Mouse (Mus musculus): ENCODE measurements at regions not wholly inside any gene's neighbourhood (a gene's known extent, or its start where the extent isn't known, plus 50 kb on each side); places are given as distances from the start of the nearest gene placed in this dataset.
A peak's percentile ranks its signal among the peaks of the same experiment; 100 is the strongest.

DNA sequence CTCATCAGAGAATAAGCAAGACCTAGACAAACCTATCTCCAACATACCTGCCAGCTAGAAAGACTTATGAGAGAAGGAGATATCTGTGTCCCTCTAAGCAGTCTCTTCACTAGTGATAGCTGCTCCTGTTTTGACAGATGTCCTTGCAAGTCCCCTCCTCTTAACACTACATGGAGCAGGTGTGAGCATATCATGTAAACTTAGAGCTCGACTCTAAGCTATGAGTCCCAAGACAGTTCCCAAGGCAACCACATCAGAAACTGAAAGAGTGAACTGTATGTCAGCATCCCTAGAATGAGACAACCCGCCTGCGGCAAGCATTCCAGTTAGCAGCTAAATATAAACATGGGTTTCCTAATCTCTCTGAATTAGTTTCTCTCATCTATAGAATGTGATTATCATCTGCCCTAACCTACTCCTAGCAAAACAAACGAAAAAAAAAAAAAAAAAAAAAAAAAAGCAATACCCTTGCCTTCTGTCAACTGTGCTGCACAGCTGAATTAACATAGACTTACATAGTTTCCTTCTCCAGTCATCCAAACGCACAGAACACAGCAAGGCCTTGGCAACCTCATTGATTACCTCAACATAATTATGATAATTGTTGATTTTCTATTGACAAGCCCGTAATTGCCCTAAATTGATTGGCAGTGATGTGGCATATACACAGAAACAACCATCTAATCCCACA lies 383.4 kb downstream of the Samd5 start:
- Histone ChIP-seq H3K4me3 (replicated peaks; ENCODE audit: low read length) (no peak overlapping the region), H3K9me3 (replicated peaks; ENCODE audit: control insufficient read depth, low read length) (no peaks in the 10 kb centered on the region), H3K4me2 (ENCODE audit: low read depth, low read length) (no peak overlapping the region), H3K36me3 (ENCODE audit: control insufficient read depth, insufficient read depth, low read length) (no peaks in the 10 kb centered on the region), H3K27ac (ENCODE audit: low read length) (no peak overlapping the region), H3K27me3 (ENCODE audit: control insufficient read depth, insufficient read depth, low read length) (no peaks in the 10 kb centered on the region), H3K4me1 (ENCODE audit: control insufficient read depth, insufficient read depth, low read length) (peaks cover 2% of the 10 kb centered on the region; the same call in 1 of the 2 replicates), H3K9ac (ENCODE audit: low read length) (no peak overlapping the region)
- WGBS = 33% methylated on average over 6 of the region's 6 CpGs
- no peak for ATAC-seq (ENCODE audit: insufficient read depth, low FRiP score)

DNA sequence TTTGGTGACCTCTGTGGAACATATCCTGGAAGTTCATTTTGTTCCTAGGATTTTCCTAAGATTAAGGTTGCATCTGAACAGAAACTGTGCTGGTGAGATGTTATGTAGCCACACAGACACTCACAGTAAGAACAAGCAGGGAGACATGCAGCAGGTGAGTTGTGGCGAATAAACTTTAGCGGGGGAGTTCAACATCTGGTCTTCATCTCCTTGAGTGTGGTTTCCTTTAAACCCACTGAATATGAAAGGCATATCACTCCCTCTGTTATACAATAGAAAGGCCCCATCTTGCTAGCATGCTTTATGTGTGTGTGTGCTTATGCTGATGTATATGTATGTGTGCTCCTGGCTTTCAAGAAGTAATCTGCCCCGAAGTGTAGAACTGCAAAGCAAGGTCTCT lies 387.1 kb upstream of the Sash1 start:
- no peaks in the 10 kb centered on the region for H3K4me1 ChIP-seq (ENCODE audit: control insufficient read depth, insufficient read depth, low read length)
- no peak overlapping the region for H3K9ac ChIP-seq (ENCODE audit: low read length)
- no peak overlapping the region for H3K4me2 ChIP-seq (ENCODE audit: low read depth, low read length)
- 63% methylated on average over 3 of the region's 3 CpGs for WGBS
- H3K4me3 ChIP-seq (replicated peaks; ENCODE audit: low read length) = no peak overlapping the region
- H3K9me3 ChIP-seq (replicated peaks; ENCODE audit: control insufficient read depth, low read length) = no peaks in the 10 kb centered on the region
- no peaks in the 10 kb centered on the region for H3K36me3 ChIP-seq (ENCODE audit: control insufficient read depth, insufficient read depth, low read length)
- ATAC-seq (ENCODE audit: insufficient read depth, low FRiP score) = no peak
- H3K27ac ChIP-seq (ENCODE audit: low read length) = no peak overlapping the region
- H3K27me3 ChIP-seq (ENCODE audit: control insufficient read depth, insufficient read depth, low read length) = no peaks in the 10 kb centered on the region

DNA sequence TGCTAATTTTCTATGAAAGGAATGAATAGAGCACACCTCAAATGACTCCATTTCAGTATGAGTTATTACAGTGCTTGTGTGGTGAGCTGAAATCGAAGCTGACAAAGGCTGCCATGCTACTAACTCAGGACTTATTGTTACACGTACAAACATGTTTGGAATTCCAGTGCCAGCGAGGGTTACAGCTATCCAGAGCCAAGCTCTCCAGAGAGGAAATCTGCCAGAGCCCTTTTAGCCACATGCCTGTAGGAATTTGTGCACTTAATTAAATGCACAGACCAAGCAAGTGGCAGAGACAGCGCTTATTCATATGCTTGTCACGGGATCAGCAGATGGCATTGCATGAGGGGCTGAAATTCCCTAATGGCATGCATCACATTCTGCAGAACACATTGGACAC lies 386.4 kb upstream of the Sash1 start:
- 41% methylated on average over 5 of the region's 5 CpGs for whole genome bisulfite sequencing

DNA sequence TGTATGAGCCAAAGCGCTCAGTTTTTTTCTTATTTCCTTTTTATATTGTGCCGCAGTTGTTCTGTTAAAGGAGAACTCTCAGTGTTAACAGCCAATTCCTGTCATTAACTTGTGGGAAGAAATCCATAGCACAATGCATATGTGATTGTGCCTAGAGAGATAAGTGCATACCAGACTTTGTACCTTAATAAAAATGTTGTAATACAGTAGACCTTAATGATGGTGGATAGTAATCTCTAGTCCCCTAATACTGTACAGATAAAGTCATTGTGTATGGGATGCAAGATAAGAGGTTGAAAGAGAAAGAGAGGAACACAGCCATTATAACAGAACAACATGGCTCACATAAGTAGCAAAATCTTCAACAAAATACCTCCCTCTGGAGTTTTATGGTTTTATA lies 379.7 kb upstream of the Sash1 start:
- WGBS = 78% methylated on average over 2 of the region's 2 CpGs
- Histone ChIP-seq H3K4me2 (ENCODE audit: low read depth, low read length) (no peak overlapping the region), H3K9me3 (replicated peaks; ENCODE audit: control insufficient read depth, low read length) (no peaks in the 10 kb centered on the region), H3K4me1 (ENCODE audit: control insufficient read depth, insufficient read depth, low read length) (no peaks in the 10 kb centered on the region), H3K27me3 (ENCODE audit: control insufficient read depth, insufficient read depth, low read length) (no peaks in the 10 kb centered on the region), H3K36me3 (ENCODE audit: control insufficient read depth, insufficient read depth, low read length) (no peaks in the 10 kb centered on the region), H3K9ac (ENCODE audit: low read length) (no peak overlapping the region), H3K27ac (ENCODE audit: low read length) (no peak overlapping the region), H3K4me3 (replicated peaks; ENCODE audit: low read length) (no peak overlapping the region)
- ATAC-seq (ENCODE audit: insufficient read depth, low FRiP score) = no peak

More for the DNA sequence above, 386.4 kb upstream of the Sash1 start:
- Histone ChIP-seq H3K9ac (ENCODE audit: low read length) (no peak overlapping the region), H3K4me3 (replicated peaks; ENCODE audit: low read length) (no peak overlapping the region), H3K4me1 (ENCODE audit: control insufficient read depth, insufficient read depth, low read length) (no peaks in the 10 kb centered on the region), H3K9me3 (replicated peaks; ENCODE audit: control insufficient read depth, low read length) (no peaks in the 10 kb centered on the region), H3K4me2 (ENCODE audit: low read depth, low read length) (no peak overlapping the region), H3K27me3 (ENCODE audit: control insufficient read depth, insufficient read depth, low read length) (no peaks in the 10 kb centered on the region), H3K36me3 (ENCODE audit: control insufficient read depth, insufficient read depth, low read length) (no peaks in the 10 kb centered on the region), H3K27ac (ENCODE audit: low read length) (0 out of 2 replicates have a peak overlapping the region, but pooled peaks have one; percentile 6)
- no peak for ATAC-seq (ENCODE audit: insufficient read depth, low FRiP score)

DNA sequence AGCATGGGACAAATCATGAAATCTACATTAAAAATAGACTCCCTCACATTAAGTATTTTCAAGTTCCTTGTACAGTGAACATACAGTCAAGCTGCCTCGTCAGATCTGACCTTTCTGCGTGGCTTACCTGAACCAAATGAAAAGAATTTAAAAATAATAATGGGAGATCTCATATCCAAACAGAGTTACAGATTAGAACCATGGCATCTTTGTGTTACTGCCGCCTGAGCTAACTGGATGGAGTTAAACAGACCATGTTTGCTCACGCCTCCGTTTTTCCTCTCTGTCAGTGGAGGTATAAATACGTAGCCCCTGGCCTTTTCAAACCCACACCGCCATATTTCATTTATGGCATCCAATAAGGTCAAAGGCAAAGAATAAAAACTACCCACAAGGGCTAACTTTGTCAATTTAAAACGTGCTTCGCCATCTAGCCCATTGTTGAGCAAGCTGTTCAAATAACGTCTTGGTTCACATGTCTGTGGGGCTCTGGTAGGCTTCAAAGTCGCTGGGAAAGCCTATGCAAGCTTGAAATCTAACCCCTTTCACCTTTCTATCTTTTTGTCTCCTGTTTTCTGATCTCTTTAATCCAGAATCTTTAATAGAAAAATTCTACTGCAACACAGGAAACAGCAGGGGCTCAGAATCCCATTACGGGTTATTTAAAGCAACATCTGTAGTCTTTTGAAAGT lies 378.6 kb upstream of the Sash1 start:
- Histone ChIP-seq H3K9me3 (replicated peaks; ENCODE audit: control insufficient read depth, low read length) (no peaks in the 10 kb centered on the region), H3K4me1 (ENCODE audit: control insufficient read depth, insufficient read depth, low read length) (no peaks in the 10 kb centered on the region), H3K27ac (ENCODE audit: low read length) (no peak overlapping the region), H3K9ac (ENCODE audit: low read length) (no peak overlapping the region), H3K27me3 (ENCODE audit: control insufficient read depth, insufficient read depth, low read length) (no peaks in the 10 kb centered on the region), H3K36me3 (ENCODE audit: control insufficient read depth, insufficient read depth, low read length) (no peaks in the 10 kb centered on the region), H3K4me2 (ENCODE audit: low read depth, low read length) (no peak overlapping the region), H3K4me3 (replicated peaks; ENCODE audit: low read length) (no peak overlapping the region)
- 48% methylated on average over 12 of the region's 12 CpGs for WGBS
- no peak for ATAC-seq (ENCODE audit: insufficient read depth, low FRiP score)

DNA sequence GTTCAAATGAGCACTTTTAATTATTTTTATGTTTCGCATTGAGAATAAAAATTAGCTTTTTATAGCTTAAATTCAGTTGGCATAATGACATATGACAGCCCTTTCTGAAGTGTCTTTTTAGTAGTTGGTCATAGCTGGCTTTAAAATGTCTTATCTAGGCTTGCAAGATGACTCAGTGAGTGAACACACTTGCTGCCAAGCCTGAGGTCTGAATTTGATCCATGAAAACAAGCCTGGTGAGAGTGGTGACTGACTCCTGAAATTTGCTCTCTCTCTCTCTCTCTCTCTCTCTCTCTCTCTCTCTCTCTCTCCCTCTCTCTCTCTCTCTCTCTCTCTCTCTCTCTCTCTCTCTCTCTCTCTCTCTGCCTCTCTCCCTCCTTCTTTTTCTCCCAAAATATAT lies 372.8 kb upstream of the Sash1 start:
- Histone ChIP-seq H3K4me1 (ENCODE audit: control insufficient read depth, insufficient read depth, low read length) (no peaks in the 10 kb centered on the region), H3K4me2 (ENCODE audit: low read depth, low read length) (no peak overlapping the region), H3K27me3 (ENCODE audit: control insufficient read depth, insufficient read depth, low read length) (no peaks in the 10 kb centered on the region), H3K27ac (ENCODE audit: low read length) (no peak overlapping the region), H3K36me3 (ENCODE audit: control insufficient read depth, insufficient read depth, low read length) (no peaks in the 10 kb centered on the region), H3K9ac (ENCODE audit: low read length) (no peak overlapping the region), H3K4me3 (replicated peaks; ENCODE audit: low read length) (no peak overlapping the region), H3K9me3 (replicated peaks; ENCODE audit: control insufficient read depth, low read length) (no peaks in the 10 kb centered on the region)
- 91% methylated on average over 1 of the region's 1 CpGs for WGBS
- ATAC-seq (ENCODE audit: insufficient read depth, low FRiP score) = no peak

DNA sequence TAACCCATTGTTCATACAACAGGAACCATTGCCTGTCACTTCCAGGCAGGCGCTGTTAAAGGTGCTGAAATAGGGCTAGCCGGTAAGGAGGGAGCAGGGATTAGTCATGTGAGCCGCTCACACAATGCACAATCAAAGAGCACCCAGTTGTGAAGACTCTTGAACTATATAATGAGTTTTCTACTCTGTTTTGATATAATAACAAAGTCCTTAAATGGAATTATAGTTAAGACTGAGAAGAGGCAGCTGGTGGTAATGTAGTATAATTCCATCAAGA lies 367.0 kb upstream of the Sash1 start:
- 8% methylated on average over 3 of the region's 3 CpGs for WGBS
- no peaks in the 10 kb centered on the region for H3K4me1 ChIP-seq (ENCODE audit: control insufficient read depth, insufficient read depth, low read length)
- H3K27me3 ChIP-seq (ENCODE audit: control insufficient read depth, insufficient read depth, low read length) = no peaks in the 10 kb centered on the region
- H3K27ac ChIP-seq (ENCODE audit: low read length) = no peak overlapping the region
- ATAC-seq (ENCODE audit: insufficient read depth, low FRiP score) = no peak
- H3K4me2 ChIP-seq (ENCODE audit: low read depth, low read length) = no peak overlapping the region
- H3K36me3 ChIP-seq (ENCODE audit: control insufficient read depth, insufficient read depth, low read length) = no peaks in the 10 kb centered on the region
- no peak overlapping the region for H3K9ac ChIP-seq (ENCODE audit: low read length)
- no peak overlapping the region for H3K4me3 ChIP-seq (replicated peaks; ENCODE audit: low read length)
- H3K9me3 ChIP-seq (replicated peaks; ENCODE audit: control insufficient read depth, low read length) = no peaks in the 10 kb centered on the region

DNA sequence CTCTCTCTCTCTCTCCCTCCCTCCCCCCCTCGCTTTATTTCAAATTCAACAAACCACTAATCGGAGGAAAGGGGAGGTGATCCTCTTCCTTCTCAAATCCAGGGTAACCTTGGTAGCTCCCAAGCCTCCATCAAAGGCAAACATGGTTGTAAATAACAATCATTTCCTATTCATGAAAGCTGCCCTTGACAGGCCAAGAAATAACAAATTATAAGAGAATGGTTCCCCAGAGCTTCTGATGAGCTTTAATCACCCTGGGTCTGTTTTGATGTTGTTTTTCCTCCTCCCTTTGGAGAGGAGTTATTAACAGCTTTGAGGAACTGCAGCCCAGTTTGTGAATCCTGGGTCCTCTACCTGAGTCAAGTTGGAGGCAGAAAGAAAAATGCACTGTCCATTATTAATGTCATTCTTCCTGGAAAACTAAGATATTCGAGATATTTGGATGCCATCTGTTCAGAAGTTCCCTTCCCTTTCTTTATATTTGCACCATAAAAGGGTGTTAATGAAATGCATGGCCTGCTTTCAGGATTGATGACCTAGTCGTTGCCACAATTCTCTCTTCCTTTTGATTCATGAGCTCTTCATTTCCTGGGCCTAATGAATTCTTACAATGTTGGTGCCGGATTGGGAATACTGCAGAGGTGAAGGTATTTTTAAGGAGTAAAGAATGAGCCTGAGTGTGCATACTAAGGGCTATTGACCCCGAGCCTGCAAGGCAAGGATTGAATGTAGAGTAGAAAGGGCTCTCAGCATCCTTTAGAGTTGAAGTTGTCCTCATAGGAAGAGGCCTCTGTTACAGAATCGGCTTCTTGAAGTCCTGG lies 366.5 kb upstream of the Sash1 start:
- Histone ChIP-seq H3K9me3 (replicated peaks; ENCODE audit: control insufficient read depth, low read length) (no peaks in the 10 kb centered on the region), H3K4me3 (replicated peaks; ENCODE audit: low read length) (no peak overlapping the region), H3K4me1 (ENCODE audit: control insufficient read depth, insufficient read depth, low read length) (no peaks in the 10 kb centered on the region), H3K27me3 (ENCODE audit: control insufficient read depth, insufficient read depth, low read length) (no peaks in the 10 kb centered on the region), H3K36me3 (ENCODE audit: control insufficient read depth, insufficient read depth, low read length) (no peaks in the 10 kb centered on the region), H3K4me2 (ENCODE audit: low read depth, low read length) (no peak overlapping the region), H3K27ac (ENCODE audit: low read length) (no peak overlapping the region), H3K9ac (ENCODE audit: low read length) (no peak overlapping the region)
- 55% methylated on average over 7 of the region's 7 CpGs for WGBS
- no peak for ATAC-seq (ENCODE audit: insufficient read depth, low FRiP score)

DNA sequence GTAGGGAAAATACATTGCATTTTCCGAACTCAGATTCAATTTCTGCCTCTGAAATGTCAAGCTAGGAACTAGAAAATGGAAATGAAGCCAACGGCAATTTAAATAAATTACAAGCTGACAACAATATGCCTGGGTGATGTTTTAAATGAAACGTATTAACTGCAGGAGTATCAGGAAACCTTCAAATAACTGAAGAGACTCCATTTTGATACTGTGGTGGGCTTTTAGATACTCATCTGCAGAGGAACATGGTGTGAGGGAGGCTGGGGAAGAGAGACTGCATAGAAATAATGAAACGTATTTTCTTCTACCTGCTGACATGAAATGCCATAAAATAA lies 357.4 kb upstream of the Sash1 start:
- Histone ChIP-seq H3K9me3 (replicated peaks; ENCODE audit: control insufficient read depth, low read length) (no peaks in the 10 kb centered on the region), H3K9ac (ENCODE audit: low read length) (no peak overlapping the region), H3K36me3 (ENCODE audit: control insufficient read depth, insufficient read depth, low read length) (no peaks in the 10 kb centered on the region), H3K27me3 (ENCODE audit: control insufficient read depth, insufficient read depth, low read length) (no peaks in the 10 kb centered on the region), H3K4me1 (ENCODE audit: control insufficient read depth, insufficient read depth, low read length) (peaks cover 5% of the 10 kb centered on the region; the same call in 1 of the 2 replicates), H3K4me3 (replicated peaks; ENCODE audit: low read length) (no peak overlapping the region), H3K27ac (ENCODE audit: low read length) (no peak overlapping the region), H3K4me2 (ENCODE audit: low read depth, low read length) (no peak overlapping the region)
- ATAC-seq (ENCODE audit: insufficient read depth, low FRiP score) = no peak
- 78% methylated on average over 4 of the region's 4 CpGs for WGBS
